Mouse (Mus musculus): Measurements from ENCODE around the gene Gm29427.
"Not testable (repeated sequence)": the region's sequence is repeated elsewhere in the genome, so short reads cannot be mapped to it uniquely, and the experiment has no call there.

Gm29427 gene

DNA sequence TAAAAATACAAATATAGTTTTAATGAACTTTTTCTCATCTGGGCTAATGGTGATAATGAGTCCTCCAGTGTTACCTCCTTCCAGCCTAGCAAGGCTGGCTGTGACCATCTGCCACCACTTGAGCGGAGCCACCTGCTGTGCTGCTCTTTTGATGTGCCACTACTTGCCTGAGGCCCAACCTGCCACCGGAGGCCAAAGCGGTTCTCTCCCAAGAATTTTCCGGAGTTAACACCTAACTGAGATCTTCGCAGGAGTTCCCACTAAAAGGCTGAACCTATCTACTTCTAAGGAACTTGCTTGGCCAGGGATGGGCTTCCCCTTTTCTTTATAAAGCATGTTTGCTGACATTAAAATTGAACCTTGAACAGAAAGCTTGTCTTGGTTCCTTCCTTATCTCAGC lies 56.0 kb downstream of the Gm29427 start:
- DNase-seq (ENCODE audit: low spot score in 2 of 2) = not testable (repeated sequence)

DNA sequence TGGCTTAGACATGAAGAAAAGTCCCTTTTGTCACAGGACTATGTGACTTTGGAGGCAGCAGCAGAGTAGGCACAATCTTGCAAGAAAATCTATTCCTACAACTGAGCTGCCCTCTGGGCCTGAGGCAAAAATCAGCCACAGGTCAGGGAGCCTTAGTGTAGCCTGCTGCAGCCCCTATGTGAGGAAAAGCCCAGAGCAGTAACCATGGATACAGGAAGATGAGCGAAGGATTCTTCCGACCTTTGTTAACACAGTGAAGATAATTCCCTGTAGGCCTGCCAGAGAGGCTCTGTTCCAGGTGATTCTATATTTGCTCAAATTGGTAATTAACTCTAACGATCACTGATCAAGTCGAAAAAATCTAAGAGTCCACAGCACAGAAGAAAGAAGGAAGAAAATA lies 71.5 kb downstream of the Gm29427 start:
- no peak for DNase-seq (ENCODE audit: low spot score in 2 of 2)

GRCm38 (mm10) chr1:130640967-130641366 lies 74.6 kb downstream of the Gm29427 start:
- DNase-seq (ENCODE audit: low spot score in 2 of 2) = no peak

GRCm38 (mm10) chr1:130633761-130634410 lies 81.7 kb downstream of the Gm29427 start:
- peak in 1 of 2 experiments; percentile 56 for DNase-seq (ENCODE audit: low spot score in 2 of 2)

DNA sequence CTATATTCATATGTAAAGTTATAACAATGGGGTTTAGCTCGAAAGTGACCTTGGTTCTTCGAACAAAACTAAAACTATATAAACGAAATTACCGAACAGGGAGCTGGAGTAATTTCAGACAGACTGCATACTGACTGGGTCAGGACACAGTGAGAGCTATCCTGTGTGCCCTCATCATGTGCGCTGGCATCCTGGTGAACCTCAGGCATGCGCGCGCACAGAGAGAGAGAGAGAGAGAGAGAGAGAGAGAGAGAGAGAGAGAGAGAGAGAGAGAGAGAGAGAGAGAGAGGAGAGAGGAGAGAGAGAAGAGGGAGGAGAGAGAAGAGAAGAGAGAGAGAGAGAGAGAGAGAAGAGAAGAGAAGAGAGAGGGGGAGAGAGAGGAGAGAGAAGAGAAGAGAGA lies 82.3 kb downstream of the Gm29427 start:
- no peak for DNase-seq (ENCODE audit: low spot score in 2 of 2)

GRCm38 (mm10) chr1:130629521-130629920 lies 86.1 kb downstream of the Gm29427 start, which contains the start of gene Zp3r:
Gene Zp3r (minus strand): TSS chr1:130629621.
- DNase-seq (ENCODE audit: low spot score in 2 of 2) = no peak

Measured in left cerebral cortex, adult 9 months (tissue).